Mouse (Mus musculus): ENCODE results near the gene Trak1. TPM values are rescaled to one million over a fixed set of nuclear protein-coding genes. Genes with fewer than 3 reads are reported as not detected.
A peak's percentile ranks its signal among the peaks of the same experiment; 100 is the strongest.
"Not testable (repeated sequence)": the region's sequence is repeated elsewhere in the genome, so short reads cannot be mapped to it uniquely, and the experiment has no call there.

The Trak1 gene
- polyA plus RNA-seq, 1 experiment from 2014 or later: 21.2 TPM

DNA sequence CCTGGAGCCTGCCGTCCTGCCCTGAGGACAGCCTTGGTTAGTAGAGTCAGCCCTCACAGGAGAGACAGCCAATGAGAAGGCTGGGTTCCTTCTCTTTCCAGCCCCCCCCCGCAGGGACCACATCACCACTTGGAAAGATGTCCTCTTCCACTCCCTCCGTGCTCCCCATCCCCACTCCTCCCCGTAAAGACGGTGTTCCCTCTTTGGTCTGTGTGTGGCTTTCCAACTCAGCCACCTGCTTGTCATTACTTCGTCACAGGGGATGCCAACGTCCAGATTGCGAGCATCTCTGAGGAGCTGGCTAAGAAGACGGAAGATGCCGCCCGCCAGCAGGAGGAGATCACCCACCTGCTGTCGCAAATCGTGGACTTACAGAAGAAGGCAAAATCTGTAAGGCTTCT lies 149.1 kb downstream of the Trak1 start:
- Histone ChIP-seq H3K36me3 (ENCODE audit: control insufficient read depth, insufficient read depth, low read length) (peaks cover 5% of the 10 kb centered on the region; the same call in 1 of the 2 replicates), H3K27ac (ENCODE audit: low read depth, low read length) (no peak overlapping the region), H3K9me3 (ENCODE audit: control insufficient read depth, low read length) (no peaks in the 10 kb centered on the region), H3K4me3 (ENCODE audit: low read depth, low read length) (no peak overlapping the region), H3K9ac (ENCODE audit: low read depth, low read length) (no peak overlapping the region), H3K4me1 (replicated peaks; ENCODE audit: control insufficient read depth, insufficient read depth, low read length) (no peaks in the 10 kb centered on the region), H3K27me3 (ENCODE audit: control insufficient read depth, insufficient read depth, low read length) (no peaks in the 10 kb centered on the region), H3K4me2 (replicated peaks; ENCODE audit: low read depth, low read length) (no peak overlapping the region)
- 92% methylated on average over 13 of the region's 13 CpGs for WGBS
- ATAC-seq (ENCODE audit: low FRiP score): no peak
- DNase-seq (ENCODE audit: low spot score): no peak

- not testable (repeated sequence) for ATAC-seq (ENCODE audit: low FRiP score); H3K9me3 ChIP-seq (ENCODE audit: control insufficient read depth, low read length); H3K4me3 ChIP-seq (ENCODE audit: low read depth, low read length); H3K9ac ChIP-seq (ENCODE audit: low read depth, low read length); H3K27ac ChIP-seq (ENCODE audit: low read depth, low read length); H3K4me2 ChIP-seq (replicated peaks; ENCODE audit: low read depth, low read length); H3K4me1 ChIP-seq (replicated peaks; ENCODE audit: control insufficient read depth, insufficient read depth, low read length); DNase-seq (ENCODE audit: low spot score); H3K27me3 ChIP-seq (ENCODE audit: control insufficient read depth, insufficient read depth, low read length)
- WGBS: 56% methylated on average over 9 of the region's 9 CpGs
- H3K36me3 ChIP-seq (ENCODE audit: control insufficient read depth, insufficient read depth, low read length): peaks cover 15% of the 10 kb centered on the region
Measured at GRCm38 (mm10) chr9:121452342-121452942, 155.1 kb downstream of the Trak1 start.

DNA sequence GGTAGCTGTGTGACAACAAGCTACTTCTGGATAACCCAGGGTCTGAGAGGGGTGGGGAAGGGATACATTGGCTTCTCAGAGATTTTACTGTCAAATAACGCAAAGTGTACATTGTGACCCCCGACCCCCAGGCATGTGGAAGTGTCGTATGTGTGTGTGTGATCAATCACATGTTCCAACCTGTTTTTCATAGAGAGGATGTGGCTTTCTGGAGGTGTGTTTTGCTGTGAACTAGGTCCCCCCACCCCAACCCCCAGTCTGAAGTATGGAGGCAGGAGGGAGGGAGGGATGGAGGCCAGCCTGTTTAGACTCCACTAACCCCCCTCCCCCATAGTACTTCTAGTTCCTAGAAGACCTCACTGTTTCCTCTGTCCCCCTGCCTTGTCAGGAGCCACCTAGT lies 157.6 kb downstream of the Trak1 start:
- Histone ChIP-seq H3K27me3 (ENCODE audit: control insufficient read depth, insufficient read depth, low read length) (no peaks in the 10 kb centered on the region), H3K27ac (ENCODE audit: low read depth, low read length) (no peak overlapping the region), H3K9ac (ENCODE audit: low read depth, low read length) (no peak overlapping the region), H3K4me1 (replicated peaks; ENCODE audit: control insufficient read depth, insufficient read depth, low read length) (no peaks in the 10 kb centered on the region), H3K4me3 (ENCODE audit: low read depth, low read length) (no peak overlapping the region), H3K36me3 (ENCODE audit: control insufficient read depth, insufficient read depth, low read length) (peaks cover 13% of the 10 kb centered on the region), H3K9me3 (ENCODE audit: control insufficient read depth, low read length) (no peaks in the 10 kb centered on the region), H3K4me2 (replicated peaks; ENCODE audit: low read depth, low read length) (no peak overlapping the region)
- ATAC-seq (ENCODE audit: low FRiP score) (no peak), DNase-seq (ENCODE audit: low spot score) (no peak)
- 90% methylated on average over 3 of the region's 3 CpGs for WGBS

DNA sequence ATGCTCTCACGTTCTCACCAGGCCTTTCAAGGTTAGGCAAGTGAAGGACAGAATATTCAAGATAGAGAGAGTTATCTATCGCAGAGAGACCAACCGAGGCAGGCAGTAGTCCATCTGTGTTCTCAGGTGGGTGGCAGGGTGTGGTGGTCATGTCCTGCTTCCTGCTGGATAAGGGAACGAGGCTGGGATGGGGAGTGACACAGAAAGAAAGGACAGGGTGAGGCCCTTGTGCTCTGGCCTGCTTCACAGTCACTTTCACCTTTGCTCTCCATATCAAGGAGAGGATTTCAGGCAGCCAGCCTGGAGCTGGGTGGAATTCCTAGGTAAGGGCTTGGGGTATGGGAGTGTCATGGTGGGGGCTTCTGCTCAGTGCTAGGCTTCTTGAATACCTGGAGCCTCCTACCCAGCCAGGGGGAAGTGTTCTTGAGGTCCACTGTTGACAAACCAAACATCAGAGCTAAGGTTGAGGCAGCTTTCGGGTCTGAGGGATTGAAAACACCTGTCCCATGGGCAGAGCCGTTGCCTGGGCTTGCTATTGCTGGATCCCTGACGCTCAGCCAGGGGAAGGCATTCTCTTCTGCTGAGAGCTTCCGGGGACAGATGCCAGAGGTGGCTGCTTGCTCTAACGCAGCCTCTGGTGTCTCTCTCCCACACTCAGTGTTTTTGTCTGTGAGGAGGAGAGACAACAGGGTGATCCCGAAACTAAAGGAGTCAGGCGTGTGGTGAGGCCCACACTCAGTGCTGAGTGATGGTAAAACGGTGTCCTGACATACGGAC lies 159.6 kb downstream of the Trak1 start:
- Histone ChIP-seq H3K4me2 (replicated peaks; ENCODE audit: low read depth, low read length) (no peak overlapping the region), H3K36me3 (ENCODE audit: control insufficient read depth, insufficient read depth, low read length) (peaks cover 9% of the 10 kb centered on the region; the same call in 1 of the 2 replicates), H3K9me3 (ENCODE audit: control insufficient read depth, low read length) (no peaks in the 10 kb centered on the region), H3K4me1 (replicated peaks; ENCODE audit: control insufficient read depth, insufficient read depth, low read length) (no peaks in the 10 kb centered on the region), H3K27ac (ENCODE audit: low read depth, low read length) (no peak overlapping the region), H3K9ac (ENCODE audit: low read depth, low read length) (no peak overlapping the region), H3K27me3 (ENCODE audit: control insufficient read depth, insufficient read depth, low read length) (no peaks in the 10 kb centered on the region), H3K4me3 (ENCODE audit: low read depth, low read length) (no peak overlapping the region)
- 88% methylated on average over 13 of the region's 13 CpGs for WGBS
- ATAC-seq (ENCODE audit: low FRiP score) (no peak), DNase-seq (ENCODE audit: low spot score) (no peak)

- no peaks in the 10 kb centered on the region for H3K27me3 ChIP-seq (ENCODE audit: control insufficient read depth, insufficient read depth, low read length)
- H3K4me3 ChIP-seq (ENCODE audit: low read depth, low read length): no peak overlapping the region
- WGBS: 29% methylated on average over 8 of the region's 8 CpGs
- no peak for ATAC-seq (ENCODE audit: low FRiP score)
- peaks cover 5% of the 10 kb centered on the region; the same call in 1 of the 2 replicates for H3K36me3 ChIP-seq (ENCODE audit: control insufficient read depth, insufficient read depth, low read length)
- no peak overlapping the region for H3K27ac ChIP-seq (ENCODE audit: low read depth, low read length)
- DNase-seq (ENCODE audit: low spot score): peak; percentile 75
- no peak overlapping the region for H3K4me2 ChIP-seq (replicated peaks; ENCODE audit: low read depth, low read length)
- no peaks in the 10 kb centered on the region for H3K9me3 ChIP-seq (ENCODE audit: control insufficient read depth, low read length)
- H3K4me1 ChIP-seq (replicated peaks; ENCODE audit: control insufficient read depth, insufficient read depth, low read length): no peaks in the 10 kb centered on the region
- H3K9ac ChIP-seq (ENCODE audit: low read depth, low read length): no peak overlapping the region
Measured at GRCm38 (mm10) chr9:121458466-121458865, 161.2 kb downstream of the Trak1 start.

GRCm38 (mm10) chr9:121459950-121460349 lies 162.6 kb downstream of the Trak1 start:
- H3K4me1 ChIP-seq (replicated peaks; ENCODE audit: control insufficient read depth, insufficient read depth, low read length): no peaks in the 10 kb centered on the region
- peaks cover 2% of the 10 kb centered on the region; the same call in 1 of the 2 replicates for H3K36me3 ChIP-seq (ENCODE audit: control insufficient read depth, insufficient read depth, low read length)
- WGBS: 83% methylated on average over 2 of the region's 2 CpGs
- ATAC-seq (ENCODE audit: low FRiP score) (no peak), DNase-seq (ENCODE audit: low spot score) (no peak)
- no peak overlapping the region for H3K27ac ChIP-seq (ENCODE audit: low read depth, low read length)
- no peaks in the 10 kb centered on the region for H3K27me3 ChIP-seq (ENCODE audit: control insufficient read depth, insufficient read depth, low read length)
- H3K4me2 ChIP-seq (replicated peaks; ENCODE audit: low read depth, low read length): no peak overlapping the region
- no peak overlapping the region for H3K4me3 ChIP-seq (ENCODE audit: low read depth, low read length)
- no peak overlapping the region for H3K9ac ChIP-seq (ENCODE audit: low read depth, low read length)
- H3K9me3 ChIP-seq (ENCODE audit: control insufficient read depth, low read length): no peaks in the 10 kb centered on the region

DNA sequence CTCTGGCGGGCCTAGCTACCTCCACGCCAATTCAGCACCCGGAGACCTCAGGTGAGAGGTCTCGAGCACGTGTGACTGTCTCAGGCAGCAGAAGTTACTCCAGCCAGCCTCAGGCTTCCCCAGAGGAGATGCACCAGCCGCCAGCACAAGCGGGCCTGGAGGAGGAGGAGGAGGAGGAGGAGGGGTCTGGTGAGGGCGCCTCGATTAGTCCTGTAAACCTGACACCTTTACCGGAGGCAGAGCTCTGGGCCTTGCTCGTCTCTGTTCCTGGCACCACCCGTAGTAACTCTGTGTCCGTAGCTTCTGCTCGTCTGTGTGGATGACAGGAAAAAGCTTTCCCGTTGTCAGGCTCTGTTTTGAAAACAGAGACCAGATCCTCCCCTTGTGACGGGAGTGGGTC lies 163.2 kb downstream of the Trak1 start:
- ATAC-seq (ENCODE audit: low FRiP score) (no peak), DNase-seq (ENCODE audit: low spot score) (no peak)
- H3K9ac ChIP-seq (ENCODE audit: low read depth, low read length): no peak overlapping the region
- no peak overlapping the region for H3K4me3 ChIP-seq (ENCODE audit: low read depth, low read length)
- WGBS: 74% methylated on average over 16 of the region's 16 CpGs
- H3K27me3 ChIP-seq (ENCODE audit: control insufficient read depth, insufficient read depth, low read length): no peaks in the 10 kb centered on the region
- H3K4me2 ChIP-seq (replicated peaks; ENCODE audit: low read depth, low read length): no peak overlapping the region
- H3K9me3 ChIP-seq (ENCODE audit: control insufficient read depth, low read length): no peaks in the 10 kb centered on the region
- no peak overlapping the region for H3K27ac ChIP-seq (ENCODE audit: low read depth, low read length)
- no peaks in the 10 kb centered on the region for H3K4me1 ChIP-seq (replicated peaks; ENCODE audit: control insufficient read depth, insufficient read depth, low read length)
- peaks cover 2% of the 10 kb centered on the region; the same call in 1 of the 2 replicates for H3K36me3 ChIP-seq (ENCODE audit: control insufficient read depth, insufficient read depth, low read length)

GRCm38 (mm10) chr9:121467460-121467859 lies 170.2 kb downstream of the Trak1 start:
- H3K36me3 ChIP-seq (ENCODE audit: control insufficient read depth, insufficient read depth, low read length): no peaks in the 10 kb centered on the region
- no peaks in the 10 kb centered on the region for H3K4me1 ChIP-seq (replicated peaks; ENCODE audit: control insufficient read depth, insufficient read depth, low read length)
- no peaks in the 10 kb centered on the region for H3K9me3 ChIP-seq (ENCODE audit: control insufficient read depth, low read length)
- DNase-seq (ENCODE audit: low spot score) (no peak), ATAC-seq (ENCODE audit: low FRiP score) (no peak)
- no peak overlapping the region for H3K9ac ChIP-seq (ENCODE audit: low read depth, low read length)
- 80% methylated on average over 11 of the region's 11 CpGs for WGBS
- H3K27me3 ChIP-seq (ENCODE audit: control insufficient read depth, insufficient read depth, low read length): no peaks in the 10 kb centered on the region
- no peak overlapping the region for H3K27ac ChIP-seq (ENCODE audit: low read depth, low read length)
- no peak overlapping the region for H3K4me3 ChIP-seq (ENCODE audit: low read depth, low read length)
- no peak overlapping the region for H3K4me2 ChIP-seq (replicated peaks; ENCODE audit: low read depth, low read length)

- H3K36me3 ChIP-seq (ENCODE audit: control insufficient read depth, insufficient read depth, low read length): no peaks in the 10 kb centered on the region
- no peak overlapping the region for H3K4me2 ChIP-seq (replicated peaks; ENCODE audit: low read depth, low read length)
- DNase-seq (ENCODE audit: low spot score) (no peak), ATAC-seq (ENCODE audit: low FRiP score) (peak; percentile 33; the same call in 1 of the 2 replicates)
- WGBS: 65% methylated on average over 6 of the region's 6 CpGs
- no peaks in the 10 kb centered on the region for H3K27me3 ChIP-seq (ENCODE audit: control insufficient read depth, insufficient read depth, low read length)
- H3K27ac ChIP-seq (ENCODE audit: low read depth, low read length): no peak overlapping the region
- no peak overlapping the region for H3K9ac ChIP-seq (ENCODE audit: low read depth, low read length)
- no peaks in the 10 kb centered on the region for H3K9me3 ChIP-seq (ENCODE audit: control insufficient read depth, low read length)
- no peaks in the 10 kb centered on the region for H3K4me1 ChIP-seq (replicated peaks; ENCODE audit: control insufficient read depth, insufficient read depth, low read length)
- no peak overlapping the region for H3K4me3 ChIP-seq (ENCODE audit: low read depth, low read length)
Measured at GRCm38 (mm10) chr9:121469711-121470110, 172.4 kb downstream of the Trak1 start.

Data from hindbrain, embryonic 11.5 days (tissue).